Mouse (Mus musculus): ENCODE data around the gene Magi2.

The Magi2 gene

GRCm38 (mm10) chr5:19932102-19932501, 705.3 kb downstream of the Magi2 start:
- no peak for DNase-seq (ENCODE audit: low read depth, low spot score)

DNA sequence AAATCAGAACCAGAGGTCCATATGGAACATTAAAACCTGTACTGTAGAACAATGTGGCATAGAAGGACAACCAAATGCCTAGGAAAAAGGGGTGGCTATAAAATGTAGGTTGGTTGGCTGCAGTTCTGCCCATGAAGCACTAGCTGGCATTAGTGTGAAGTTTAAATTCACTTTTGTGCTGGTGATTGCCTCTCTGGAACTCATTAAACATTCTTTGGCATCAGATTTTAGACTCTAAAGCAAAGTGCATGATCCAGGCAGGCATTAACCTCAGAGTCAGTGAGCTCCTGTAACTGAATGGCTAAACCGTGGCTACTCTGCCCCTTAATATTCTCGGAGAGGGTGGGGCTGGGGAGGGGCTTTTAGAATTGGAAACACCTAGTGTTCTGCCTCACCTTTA, 706.4 kb downstream of the Magi2 start:
- DNase-seq (ENCODE audit: low read depth, low spot score), result no peak

GRCm38 (mm10) chr5:19951102-19951501, 724.3 kb downstream of the Magi2 start:
- DNase-seq (ENCODE audit: low read depth, low spot score), result no peak

DNA sequence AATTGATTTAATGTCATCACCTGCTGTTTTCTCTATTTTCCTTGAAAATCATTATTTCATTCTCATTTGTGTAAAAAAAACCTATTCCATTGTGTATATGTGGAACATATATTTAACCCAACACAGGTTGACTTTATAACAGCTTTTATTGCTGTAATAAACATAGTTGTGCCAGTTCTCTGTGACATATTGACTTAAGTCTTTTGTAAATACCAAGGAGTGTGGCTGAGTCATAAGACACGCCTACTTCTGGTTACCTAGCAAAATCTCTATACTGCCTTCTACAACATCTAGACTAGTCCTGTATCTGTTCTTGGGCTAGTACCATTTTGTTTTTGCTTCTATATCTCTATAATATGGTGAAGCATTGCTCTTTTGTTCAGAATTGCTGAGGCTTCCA, 737.3 kb downstream of the Magi2 start:
- DNase-seq (ENCODE audit: low read depth, low spot score), result no peak

GRCm38 (mm10) chr5:19972736-19973135, 745.9 kb downstream of the Magi2 start:
- DNase-seq (ENCODE audit: low read depth, low spot score), result no peak

- no peak for DNase-seq (ENCODE audit: low read depth, low spot score)
Observed at GRCm38 (mm10) chr5:19973852-19974251, 747.0 kb downstream of the Magi2 start.

DNA sequence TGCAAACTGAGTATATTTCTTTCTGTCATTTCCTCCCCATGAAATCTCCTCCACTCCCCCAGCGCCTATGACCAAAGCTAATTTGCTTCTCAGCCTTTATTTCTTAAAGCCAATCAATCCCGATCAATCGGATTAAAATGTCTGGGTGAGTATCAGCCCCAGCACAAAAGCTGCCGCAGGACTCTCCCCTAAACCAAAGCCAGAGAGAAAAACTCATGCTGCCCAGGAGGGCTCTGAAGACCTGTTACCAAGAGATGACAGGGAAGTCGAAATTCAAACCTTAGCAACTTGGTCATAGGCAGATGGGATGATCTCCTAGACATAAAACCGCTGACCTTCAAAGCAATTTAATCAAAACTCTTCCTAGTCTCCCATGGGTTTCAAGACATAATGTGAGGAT, 754.7 kb downstream of the Magi2 start:
- no peak for DNase-seq (ENCODE audit: low read depth, low spot score)

- DNase-seq (ENCODE audit: low read depth, low spot score), result no peak
Observed at GRCm38 (mm10) chr5:19982031-19982430, 755.2 kb downstream of the Magi2 start.

- DNase-seq (ENCODE audit: low read depth, low spot score), result no peak
Observed at GRCm38 (mm10) chr5:19999486-19999885, 772.6 kb downstream of the Magi2 start.

DNA sequence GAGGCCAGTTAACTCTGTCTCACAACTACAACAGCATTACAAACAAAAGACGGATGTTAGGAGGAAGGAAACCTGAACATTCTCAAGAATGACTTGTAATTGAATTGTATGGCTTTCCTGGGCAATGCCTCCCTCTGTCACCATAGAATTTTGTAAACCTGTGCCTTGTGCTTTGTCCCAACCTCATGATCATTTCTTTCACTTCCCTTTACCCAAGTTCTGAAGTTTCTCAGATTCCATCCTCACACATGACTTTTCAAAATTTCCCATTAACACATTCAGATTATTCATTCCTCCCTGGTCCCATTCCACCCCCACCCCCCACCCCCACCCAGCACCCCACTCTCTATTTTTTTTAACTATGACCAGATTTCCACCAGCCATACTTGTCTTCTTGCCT, 773.1 kb downstream of the Magi2 start:
- no peak for DNase-seq (ENCODE audit: low read depth, low spot score)

- DNase-seq (ENCODE audit: low read depth, low spot score), result no peak
Observed at GRCm38 (mm10) chr5:20006616-20007015, 779.8 kb downstream of the Magi2 start.

GRCm38 (mm10) chr5:20007246-20007645, 780.4 kb downstream of the Magi2 start:
- DNase-seq (ENCODE audit: low read depth, low spot score), result no peak

GRCm38 (mm10) chr5:20010210-20010609, 783.4 kb downstream of the Magi2 start:
- no peak for DNase-seq (ENCODE audit: low read depth, low spot score)

DNA sequence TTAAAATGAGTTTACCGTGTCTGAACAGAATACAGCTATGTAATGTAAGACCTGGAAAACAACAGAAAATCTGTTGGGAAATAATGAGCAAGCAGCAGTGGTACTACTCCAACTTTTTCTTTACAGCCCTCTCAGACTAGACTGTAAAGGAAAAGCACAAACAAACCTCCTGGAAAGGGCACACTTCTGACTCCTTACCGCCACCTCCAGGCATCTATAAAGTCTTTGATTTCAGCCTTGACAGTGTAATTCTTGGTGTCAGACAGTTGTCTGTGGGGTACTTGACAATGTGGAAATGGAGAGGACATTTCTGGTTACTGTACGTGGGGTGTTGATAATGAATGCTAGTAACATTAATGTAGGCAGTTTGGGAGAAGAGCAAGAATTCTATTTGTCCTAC, 791.2 kb downstream of the Magi2 start:
- no peak for DNase-seq (ENCODE audit: low read depth, low spot score)

DNA sequence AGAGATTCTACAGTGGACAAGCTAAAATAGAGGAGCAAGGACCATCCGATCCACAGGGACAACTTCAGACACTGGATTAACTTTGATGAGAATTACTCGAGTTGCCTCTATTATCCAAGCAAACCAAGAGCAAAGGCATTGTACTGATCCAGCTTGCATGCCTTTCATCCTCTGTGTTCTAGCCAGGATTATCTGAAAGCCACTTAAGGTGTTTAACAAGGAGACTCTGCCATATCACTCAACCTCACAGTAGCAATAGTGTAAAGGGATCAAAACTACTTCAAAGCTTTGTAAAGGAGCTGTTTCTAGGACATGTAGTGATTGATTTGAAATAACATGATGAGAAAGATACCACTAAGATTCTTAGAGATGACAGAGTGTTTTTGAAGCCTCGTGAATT, 819.8 kb downstream of the Magi2 start:
- DNase-seq (ENCODE audit: low read depth, low spot score), result peak; percentile 15

GRCm38 (mm10) chr5:20048386-20048785, 821.5 kb downstream of the Magi2 start:
- no peak for DNase-seq (ENCODE audit: low read depth, low spot score)

DNA sequence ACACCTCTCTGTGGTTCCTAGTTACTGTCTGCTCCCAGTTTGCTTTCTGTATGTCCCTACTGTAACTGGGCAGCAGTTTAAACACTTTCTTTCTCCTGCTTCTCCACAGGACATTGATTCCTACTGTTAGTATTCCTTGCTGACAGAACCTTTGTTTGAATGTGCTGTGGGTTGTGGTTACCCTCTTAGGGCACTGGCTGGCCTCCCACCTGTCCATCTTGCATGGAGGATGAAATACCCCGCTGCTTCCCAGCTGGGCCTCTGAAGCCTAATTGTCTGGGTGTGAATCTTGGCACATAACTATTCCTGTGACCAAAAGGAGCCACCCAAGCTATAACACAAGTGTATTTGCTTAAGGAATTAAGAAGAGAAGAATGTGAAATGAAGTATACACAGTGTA, 823.4 kb downstream of the Magi2 start:
- no peak for DNase-seq (ENCODE audit: low read depth, low spot score)

- DNase-seq (ENCODE audit: low read depth, low spot score), result no peak
Observed at GRCm38 (mm10) chr5:20055000-20055399, 828.2 kb downstream of the Magi2 start.

DNA sequence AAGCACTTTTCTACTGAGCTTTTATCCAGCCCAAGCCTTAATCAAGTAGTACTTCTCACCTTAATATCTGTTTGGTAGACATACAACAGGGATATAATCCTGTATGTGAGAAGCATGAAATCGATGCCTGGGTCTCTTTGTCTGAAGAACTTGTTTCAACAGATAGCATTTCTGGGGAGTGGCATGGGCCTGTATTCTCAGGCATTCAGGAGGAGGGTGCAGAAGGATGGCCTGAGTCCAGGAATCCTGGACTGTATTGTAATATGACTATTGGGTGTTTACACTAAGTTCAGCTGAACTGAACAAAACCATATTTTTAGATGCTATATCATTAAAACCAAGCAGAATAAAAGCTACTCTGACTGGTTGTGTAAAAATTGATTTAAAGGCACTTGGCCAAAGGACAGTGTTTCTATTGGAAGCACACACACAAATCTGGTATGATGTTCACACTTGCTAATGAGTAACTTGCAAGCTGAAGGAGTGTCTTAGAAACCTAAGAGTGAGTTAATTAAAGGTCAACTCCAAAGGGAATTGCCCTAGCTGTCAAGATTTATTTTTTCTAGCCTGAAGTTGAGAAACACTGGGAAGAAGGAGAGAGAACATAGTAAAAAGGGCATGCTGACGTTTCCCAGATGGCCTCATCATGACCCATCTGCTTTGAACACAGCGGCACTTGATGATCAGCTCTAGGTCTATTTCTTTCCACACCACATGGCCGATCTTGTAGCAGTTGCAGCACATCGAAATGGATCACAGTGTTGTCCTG, 829.4 kb downstream of the Magi2 start:
- no peak for DNase-seq (ENCODE audit: low read depth, low spot score)

GRCm38 (mm10) chr5:20056856-20057255, 830.0 kb downstream of the Magi2 start:
- DNase-seq (ENCODE audit: low read depth, low spot score), result no peak

- DNase-seq (ENCODE audit: low read depth, low spot score), result no peak
Observed at GRCm38 (mm10) chr5:20062011-20062410, 835.2 kb downstream of the Magi2 start.

GRCm38 (mm10) chr5:20065081-20065480, 838.2 kb downstream of the Magi2 start:
- no peak for DNase-seq (ENCODE audit: low read depth, low spot score)

- no peak for DNase-seq (ENCODE audit: low read depth, low spot score)
Observed at GRCm38 (mm10) chr5:20068496-20068895, 841.7 kb downstream of the Magi2 start.

- no peak for DNase-seq (ENCODE audit: low read depth, low spot score)
Observed at GRCm38 (mm10) chr5:20068921-20069486, 842.2 kb downstream of the Magi2 start.
